28 mouse cellular contexts compared by ENCODE assay signal in the genomic region with DNA sequence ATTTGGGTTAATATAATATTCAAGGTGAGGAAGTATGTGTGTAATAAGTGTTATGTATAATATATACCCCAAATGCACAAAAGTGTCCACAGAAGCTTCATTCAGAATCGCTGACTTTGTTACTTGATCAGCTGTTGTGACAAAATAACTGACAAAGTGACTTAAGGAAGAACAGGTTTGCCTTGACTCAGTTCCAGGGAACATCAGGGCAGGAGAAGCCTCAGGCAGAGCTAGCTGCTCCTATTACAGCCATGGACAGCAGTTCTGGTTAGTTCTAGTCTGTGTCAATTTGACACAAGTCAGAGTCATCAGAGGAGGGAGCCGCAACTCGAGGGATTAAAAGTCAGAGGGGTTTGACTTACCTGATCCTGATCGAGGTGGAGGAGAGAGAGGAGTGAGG.
"Had no signal": no experiment of that assay in that cellular context is flagged by ENCODE, and none has a peak within 500 bp of the region (broad histone marks: within the 10 kb centered on the region; RNA-seq: fewer than 3 reads in every experiment).

No protein-coding gene starts in this region.

- H3K9ac ChIP-seq: heart, embryonic 12.5 days; hindbrain, embryonic 12.5 days; hindbrain, embryonic 14.5 days; intestine, embryonic 15.5 days; kidney, embryonic 15.5 days; limb, embryonic 12.5 days; liver, embryonic 13.5 days; liver, embryonic 15.5 days; liver, postnatal 0 days had no signal

- H3K27ac ChIP-seq: heart, adult 2 months; hindbrain, embryonic 10.5 days; hindbrain, embryonic 12.5 days; hindbrain, embryonic 14.5 days; intestine, embryonic 15.5 days; kidney, embryonic 15.5 days; kidney, postnatal 0 days; layer of hippocampus, adult 2 months; left cerebral cortex, adult 2 months; limb, embryonic 10.5 days; limb, embryonic 12.5 days; liver, embryonic 13.5 days; liver, embryonic 15.5 days had no signal

- H3K4me1 ChIP-seq: hindbrain, embryonic 10.5 days; hindbrain, embryonic 12.5 days; intestine, embryonic 15.5 days; kidney, embryonic 15.5 days; limb, embryonic 12.5 days; liver, embryonic 13.5 days; liver, embryonic 15.5 days had no signal

- H3K4me2 ChIP-seq: heart, embryonic 12.5 days; hindbrain, embryonic 12.5 days; hindbrain, embryonic 14.5 days; intestine, embryonic 15.5 days; kidney, embryonic 15.5 days; limb, embryonic 12.5 days; liver, embryonic 11.5 days; liver, embryonic 13.5 days; liver, embryonic 15.5 days had no signal

- H3K27me3 ChIP-seq: heart, embryonic 12.5 days; hindbrain, embryonic 12.5 days; intestine, embryonic 15.5 days; kidney, embryonic 15.5 days; limb, embryonic 12.5 days; liver, embryonic 13.5 days; liver, embryonic 15.5 days had no signal

- H3K9me3 ChIP-seq: heart, embryonic 12.5 days; hindbrain, embryonic 10.5 days; hindbrain, embryonic 12.5 days; intestine, embryonic 15.5 days; kidney, embryonic 15.5 days; limb, embryonic 10.5 days; limb, embryonic 12.5 days; liver, embryonic 13.5 days; liver, embryonic 15.5 days had no signal

- ATAC-seq: hindbrain, embryonic 16.5 days; inflammation-experienced regulatory T-cells, adult 6 months; intestine, embryonic 15.5 days; intestine, postnatal 0 days; liver, postnatal 0 days had no signal

- DNase-seq: gastrocnemius, postnatal 14 days; gastrocnemius, postnatal 36 days; heart, adult 2 months; heart, postnatal 10 days; heart, postnatal 4 days; kidney, adult 18-20 months; kidney, adult 9 months; kidney, postnatal 14 days; kidney, postnatal 36 days; liver; liver, embryonic 13.5 days; liver, postnatal 0 days had no signal

- H3K4me3 ChIP-seq: heart, adult 2 months; heart, embryonic 12.5 days; hindbrain, embryonic 10.5 days; hindbrain, embryonic 12.5 days; intestine, embryonic 15.5 days; kidney, embryonic 15.5 days; layer of hippocampus, adult 2 months; left cerebral cortex, adult 2 months; limb, embryonic 10.5 days; limb, embryonic 12.5 days; liver, embryonic 13.5 days; liver, embryonic 15.5 days had no signal

- H3K36me3 ChIP-seq: heart, embryonic 12.5 days; hindbrain, embryonic 10.5 days; hindbrain, embryonic 12.5 days; intestine, embryonic 15.5 days; kidney, embryonic 15.5 days; limb, embryonic 10.5 days; limb, embryonic 12.5 days; liver, embryonic 13.5 days; liver, embryonic 15.5 days had no signal
